Mouse (Mus musculus) lung, postnatal 36 days (tissue): ENCODE data around the gene Il4ra.

Experiments
- DNase-seq: peaks from one replicate; pipeline ENCODE4 v3.0.0; 2022; ENCODE audit warnings: mixed read lengths

Il4ra gene

GRCm38 (mm10) chr7:125574832-125575231, 22.9 kb downstream of the Il4ra start:
- DNase-seq: no peak

GRCm38 (mm10) chr7:125575738-125576540, 24.0 kb downstream of the Il4ra start:
- no peak for DNase-seq

GRCm38 (mm10) chr7:125576982-125577381, 25.1 kb downstream of the Il4ra start:
- peak; percentile 91 for DNase-seq

GRCm38 (mm10) chr7:125577486-125578088, 25.7 kb downstream of the Il4ra start:
- no peak for DNase-seq

GRCm38 (mm10) chr7:125578106-125578505, 26.2 kb downstream of the Il4ra start:
- no peak for DNase-seq

GRCm38 (mm10) chr7:125579545-125580219, 27.8 kb downstream of the Il4ra start:
- no peak for DNase-seq

- DNase-seq: no peak
Observed at GRCm38 (mm10) chr7:125580220-125580549, 28.3 kb downstream of the Il4ra start.

- peak; percentile 58 for DNase-seq
Observed at GRCm38 (mm10) chr7:125580625-125581316, 28.9 kb downstream of the Il4ra start.

GRCm38 (mm10) chr7:125581317-125581672, 29.4 kb downstream of the Il4ra start:
- DNase-seq: peak; percentile 95

GRCm38 (mm10) chr7:125583325-125584004, 31.5 kb downstream of the Il4ra start:
- DNase-seq: no peak

GRCm38 (mm10) chr7:125584005-125584369, 32.1 kb downstream of the Il4ra start:
- no peak for DNase-seq

GRCm38 (mm10) chr7:125586355-125586754, 34.4 kb downstream of the Il4ra start:
- DNase-seq: no peak

- DNase-seq: peak; percentile 51
Observed at GRCm38 (mm10) chr7:125588721-125589120, 36.8 kb downstream of the Il4ra start.

- no peak for DNase-seq
Observed at GRCm38 (mm10) chr7:125589896-125590295, 38.0 kb downstream of the Il4ra start.

- peak; percentile 81 for DNase-seq
Observed at GRCm38 (mm10) chr7:125593831-125594230, 41.9 kb downstream of the Il4ra start.

- DNase-seq: peak; percentile 67
Observed at GRCm38 (mm10) chr7:125596406-125596805, 44.5 kb downstream of the Il4ra start.

GRCm38 (mm10) chr7:125597083-125597482, 45.2 kb downstream of the Il4ra start:
- DNase-seq: peak; percentile 54

GRCm38 (mm10) chr7:125597516-125598347, 45.8 kb downstream of the Il4ra start:
- DNase-seq: no peak

- DNase-seq: no peak
Observed at GRCm38 (mm10) chr7:125599373-125599973, 47.6 kb downstream of the Il4ra start.

- DNase-seq: no peak
Observed at GRCm38 (mm10) chr7:125600136-125600535, 48.2 kb downstream of the Il4ra start.

- DNase-seq: no peak
Observed at GRCm38 (mm10) chr7:125600612-125601279, 48.8 kb downstream of the Il4ra start.
